Mouse (Mus musculus) limb, embryonic 11.5 days (tissue): ENCODE measurements around the gene Pgghg. TPM values are rescaled to one million over a fixed set of nuclear protein-coding genes. Genes with fewer than 3 reads are reported as not detected.
A peak's percentile ranks its signal among the peaks of the same experiment; 100 is the strongest.

Experiments used
- ATAC-seq: fragments of 200-750 bp; cut with Nextera tagmentation; 2 replicates; pipeline ENCODE4 v1.8.0; 2017; ENCODE audit warnings: low read depth; ENCODE audit not compliant: insufficient number of reproducible peaks, low FRiP score, low TSS enrichment
- DNase-seq: peaks from one replicate; pipeline ENCODE4 v3.0.0-alpha.2; 2015; ENCODE audit warnings: low spot score
- H3K27ac ChIP-seq: fragments of 300-500 bp; sonication (generic); replicated peaks from 2 replicates; pipeline ENCODE4 v1.5.1; 2014; ENCODE audit warnings: low read depth, mild to moderate bottlenecking, low read length
- H3K27me3 ChIP-seq: fragments of 300-500 bp; sonication (generic); 2 replicates; pipeline ENCODE4 v1.6.1; 2014; ENCODE audit warnings: mild to moderate bottlenecking, low read length, mixed read lengths; ENCODE audit not compliant: control insufficient read depth, insufficient read depth
- H3K36me3 ChIP-seq: fragments of 300-500 bp; sonication (generic); 2 replicates; pipeline ENCODE4 v1.6.1; 2014; ENCODE audit warnings: mild to moderate bottlenecking, low read length, moderate library complexity, mixed read lengths; ENCODE audit not compliant: control insufficient read depth, insufficient read depth
- H3K4me1 ChIP-seq: fragments of 300-500 bp; sonication (generic); 2 replicates; pipeline ENCODE4 v1.6.1; 2014; ENCODE audit warnings: low read length, mixed read lengths; ENCODE audit not compliant: control insufficient read depth, insufficient read depth
- H3K4me2 ChIP-seq: fragments of 300-500 bp; sonication (generic); 2 replicates; pipeline ENCODE4 v1.6.1; 2014; ENCODE audit warnings: low read depth, mild to moderate bottlenecking, moderate library complexity; ENCODE audit not compliant: severe bottlenecking
- H3K4me3 ChIP-seq: fragments of 300-500 bp; sonication (generic); 2 replicates; pipeline ENCODE4 v1.5.1; 2014; ENCODE audit warnings: low read depth, low read length
- H3K9ac ChIP-seq: fragments of 300-500 bp; sonication (generic); 2 replicates; pipeline ENCODE4 v1.6.1; 2014; ENCODE audit warnings: mild to moderate bottlenecking, low read length
- H3K9me3 ChIP-seq: fragments of 300-500 bp; sonication (generic); 2 replicates; pipeline ENCODE4 v1.6.1; 2016; ENCODE audit warnings: low read length; ENCODE audit not compliant: control insufficient read depth
- WGBS: fragments of 180-500 bp; shearing (Covaris S2); extraction: QIAGEN DNeasy Blood & Tissue Kit; methylation state at CpG from one replicate; pipeline ENCODE4 v1.1.7; 2014; 5-methylcytosine and 5-hydroxymethylcytosine counted together
- polyA plus RNA-seq: library from polyadenylated mRNA; unstranded; fragments of >200 nt; fragmentation: Nextera tagmentation; extraction: Ambion mirVana; gene quantifications from 2 replicates; pipeline ENCODE4 v1.2.1, GENCODE M21; 2014

The Pgghg gene
- polyA plus RNA-seq, 1 experiment from 2014 or later = 16.1 TPM

DNA sequence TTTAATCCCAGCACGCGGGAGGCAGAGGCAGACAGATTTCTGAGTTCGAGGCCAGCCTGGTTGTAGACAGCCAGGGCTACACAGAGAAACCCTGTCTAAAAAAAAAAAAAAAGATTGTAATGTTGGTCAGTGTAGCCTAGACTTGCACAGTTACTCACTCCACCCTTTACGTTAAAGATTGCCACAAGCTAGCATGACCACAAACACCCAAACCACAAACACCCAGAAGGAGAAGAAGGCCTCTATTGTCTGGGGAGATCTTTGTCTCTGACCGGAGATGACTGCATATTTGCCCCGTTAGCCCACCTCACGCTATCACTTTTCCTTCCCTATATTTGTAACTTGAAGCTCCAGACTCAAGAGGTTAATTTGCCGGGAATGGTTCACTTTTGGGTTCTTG is 40.5 kb downstream of the Pgghg start:
- no peaks in the 10 kb centered on the region for H3K36me3 ChIP-seq
- no peak for ATAC-seq

DNA sequence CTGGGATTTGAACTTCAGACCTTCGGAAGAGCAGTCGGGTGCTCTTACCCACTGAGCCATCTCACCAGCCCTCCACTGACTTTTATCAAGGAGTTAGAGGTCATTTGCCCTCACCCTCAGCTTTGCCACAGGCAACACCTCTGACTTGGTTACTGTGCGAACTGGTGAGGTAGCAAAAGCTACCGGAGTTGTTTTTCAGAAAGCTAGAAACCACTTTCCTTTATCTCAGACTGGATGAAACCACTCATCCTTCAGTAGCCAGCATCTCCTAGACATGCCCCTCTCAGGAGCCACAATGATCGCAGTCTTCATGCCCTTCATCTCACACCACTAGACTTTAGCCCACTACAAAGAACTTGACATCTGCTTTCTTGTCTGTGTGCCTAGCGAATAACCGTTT is 41.8 kb downstream of the Pgghg start:
- ATAC-seq (no peak), DNase-seq (no peak)
- Histone ChIP-seq H3K27me3 (no peaks in the 10 kb centered on the region), H3K27ac (no peak overlapping the region), H3K9ac (no peak overlapping the region), H3K9me3 (no peaks in the 10 kb centered on the region), H3K36me3 (no peaks in the 10 kb centered on the region), H3K4me2 (no peak overlapping the region), H3K4me3 (no peak overlapping the region), H3K4me1 (no peaks in the 10 kb centered on the region)
- 89% methylated on average over 7 of the region's 7 CpGs for WGBS

More for the DNA sequence above, 40.5 kb downstream of the Pgghg start:
- Histone ChIP-seq H3K9me3 (no peaks in the 10 kb centered on the region), H3K27ac (no peak overlapping the region), H3K9ac (no peak overlapping the region), H3K27me3 (no peaks in the 10 kb centered on the region), H3K4me2 (no peak overlapping the region), H3K4me1 (no peaks in the 10 kb centered on the region), H3K4me3 (no peak overlapping the region)
- DNase-seq = no peak
- WGBS = 97% methylated on average over 8 of the region's 8 CpGs

DNA sequence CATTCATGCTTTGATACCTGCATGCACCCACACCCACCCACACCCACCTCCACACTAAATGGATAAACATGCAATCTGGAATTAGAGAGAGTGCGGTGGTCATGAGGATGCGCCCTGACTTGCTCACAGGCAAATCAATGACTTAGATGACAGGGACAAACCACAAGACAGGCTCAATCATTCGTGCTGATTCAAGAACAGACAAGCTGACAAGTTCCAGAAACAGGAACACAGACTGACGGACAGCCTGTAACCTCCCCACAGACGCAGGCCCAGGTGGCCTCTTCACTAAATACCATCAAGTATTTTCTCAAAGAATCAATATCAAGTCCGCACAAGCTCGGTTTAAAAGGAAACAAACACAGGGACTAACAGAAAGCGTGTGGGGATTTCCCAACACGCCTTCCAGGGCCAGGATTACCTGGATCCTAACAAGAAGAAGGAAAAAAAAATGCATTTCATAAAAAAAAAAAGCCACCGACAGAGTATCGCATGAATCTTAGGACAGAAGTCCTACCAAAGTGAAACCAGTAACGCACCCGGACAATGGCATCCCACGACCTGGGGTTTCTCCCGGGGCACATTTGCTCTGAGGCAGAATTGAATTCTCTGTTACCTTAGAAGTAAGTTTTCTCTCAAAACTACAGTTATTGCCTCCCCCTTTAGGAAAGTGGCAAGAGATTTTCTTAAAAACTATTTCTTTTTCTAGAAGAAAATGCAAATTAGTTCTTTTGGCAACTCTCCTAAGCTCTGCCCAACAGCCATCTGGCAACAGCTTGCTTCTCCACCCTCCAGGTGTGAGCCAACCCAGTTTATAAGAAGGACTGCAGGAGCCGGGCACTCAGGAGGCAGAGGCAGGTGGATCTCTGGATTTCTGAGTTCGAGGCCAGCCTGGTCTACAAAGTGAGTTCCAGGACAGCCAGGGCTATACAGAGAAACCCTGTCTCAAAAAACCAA is 46.3 kb downstream of the Pgghg start:
- H3K4me1 ChIP-seq = peaks cover 7% of the 10 kb centered on the region
- H3K27me3 ChIP-seq = no peaks in the 10 kb centered on the region
- no peak for DNase-seq
- ATAC-seq = no peak
- WGBS = 87% methylated on average over 17 of the region's 17 CpGs
- no peak overlapping the region for H3K27ac ChIP-seq
- no peak overlapping the region for H3K9ac ChIP-seq
- H3K4me3 ChIP-seq = no peak overlapping the region
- no peak overlapping the region for H3K4me2 ChIP-seq
- H3K9me3 ChIP-seq = no peaks in the 10 kb centered on the region
- no peaks in the 10 kb centered on the region for H3K36me3 ChIP-seq

DNA sequence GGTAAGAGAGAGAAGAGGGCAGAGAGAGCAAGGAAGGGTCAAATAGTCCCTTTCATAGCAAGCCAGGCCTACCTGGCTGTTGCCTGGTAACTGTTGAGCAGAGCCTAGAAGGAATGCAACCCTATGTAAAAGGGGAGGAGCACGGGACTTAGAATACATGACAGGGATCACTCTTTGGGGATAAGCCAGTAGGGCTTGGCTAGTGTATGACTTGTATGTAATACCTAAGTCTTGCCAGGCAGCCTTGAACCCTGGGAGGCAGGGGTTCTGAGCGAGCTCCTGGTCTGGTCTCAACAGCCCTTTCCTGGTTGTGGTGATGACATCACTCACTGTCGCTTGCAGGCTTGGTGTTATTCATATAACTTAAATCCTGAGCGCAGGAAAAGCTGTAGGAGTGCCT is 47.8 kb downstream of the Pgghg start:
- Histone ChIP-seq H3K27ac (no peak overlapping the region), H3K9ac (no peak overlapping the region), H3K4me3 (no peak overlapping the region), H3K4me1 (peaks cover 7% of the 10 kb centered on the region), H3K9me3 (no peaks in the 10 kb centered on the region), H3K36me3 (no peaks in the 10 kb centered on the region), H3K27me3 (no peaks in the 10 kb centered on the region), H3K4me2 (no peak overlapping the region)
- ATAC-seq (no peak), DNase-seq (no peak)
- 83% methylated on average over 4 of the region's 4 CpGs for WGBS

DNA sequence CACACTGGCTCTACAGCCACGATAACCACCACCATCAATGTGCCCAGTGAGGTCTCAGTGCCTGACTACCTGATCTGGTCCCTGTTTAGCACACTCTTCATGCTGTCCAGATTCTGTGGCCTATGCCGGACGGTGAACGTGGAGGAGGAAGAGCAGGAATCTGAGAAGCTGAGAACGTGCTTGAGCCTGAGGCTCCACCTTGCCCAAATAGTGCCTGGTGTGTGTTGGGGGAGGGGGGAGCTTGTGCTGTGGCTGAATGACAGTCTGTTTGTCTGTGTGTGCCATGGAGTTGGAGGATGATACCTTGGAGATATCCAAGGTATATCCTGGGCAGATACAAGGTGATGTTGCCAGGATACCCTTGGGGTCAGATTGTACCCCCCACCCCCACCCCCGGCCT is 49.0 kb downstream of the Pgghg start:
- DNase-seq = no peak
- no peak overlapping the region for H3K9ac ChIP-seq
- H3K27me3 ChIP-seq = no peaks in the 10 kb centered on the region
- no peak overlapping the region for H3K4me2 ChIP-seq
- ATAC-seq = no peak
- H3K4me1 ChIP-seq = peaks cover 7% of the 10 kb centered on the region
- H3K27ac ChIP-seq = 0 out of 2 replicates have a peak overlapping the region, but pooled peaks have one; percentile 52
- H3K9me3 ChIP-seq = no peaks in the 10 kb centered on the region
- H3K36me3 ChIP-seq = no peaks in the 10 kb centered on the region
- 67% methylated on average over 6 of the region's 6 CpGs for WGBS
- H3K4me3 ChIP-seq = no peak overlapping the region

DNA sequence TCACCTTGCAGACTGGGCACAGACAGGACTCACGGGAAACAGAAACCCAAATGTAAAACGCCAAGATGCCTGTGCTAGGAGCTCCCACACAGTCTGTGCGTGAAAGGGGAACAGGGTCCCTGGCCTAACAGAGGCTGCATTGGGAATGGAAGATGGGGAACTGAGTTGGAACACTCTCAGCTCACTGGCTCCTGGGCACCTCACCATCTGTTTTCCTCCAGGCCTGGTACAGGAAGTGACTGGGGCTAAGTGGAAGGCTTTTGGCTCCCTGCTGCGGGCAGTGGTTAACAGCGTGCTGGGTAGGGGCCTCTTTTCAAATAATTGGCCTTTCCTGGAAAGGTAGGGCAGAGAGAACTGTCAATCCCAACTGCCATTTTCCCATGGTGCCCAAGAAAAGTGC is 49.4 kb downstream of the Pgghg start:
- 61% methylated on average over 5 of the region's 5 CpGs for WGBS
- peaks cover 7% of the 10 kb centered on the region for H3K4me1 ChIP-seq
- no peak overlapping the region for H3K4me2 ChIP-seq
- DNase-seq = no peak
- H3K4me3 ChIP-seq = no peak overlapping the region
- no peaks in the 10 kb centered on the region for H3K27me3 ChIP-seq
- no peaks in the 10 kb centered on the region for H3K9me3 ChIP-seq
- no peaks in the 10 kb centered on the region for H3K36me3 ChIP-seq
- ATAC-seq = no peak
- H3K9ac ChIP-seq = 0 out of 2 replicates have a peak overlapping the region, but pooled peaks have one; percentile 30
- H3K27ac ChIP-seq = 0 out of 2 replicates have a peak overlapping the region, but pooled peaks have one; percentile 52

DNA sequence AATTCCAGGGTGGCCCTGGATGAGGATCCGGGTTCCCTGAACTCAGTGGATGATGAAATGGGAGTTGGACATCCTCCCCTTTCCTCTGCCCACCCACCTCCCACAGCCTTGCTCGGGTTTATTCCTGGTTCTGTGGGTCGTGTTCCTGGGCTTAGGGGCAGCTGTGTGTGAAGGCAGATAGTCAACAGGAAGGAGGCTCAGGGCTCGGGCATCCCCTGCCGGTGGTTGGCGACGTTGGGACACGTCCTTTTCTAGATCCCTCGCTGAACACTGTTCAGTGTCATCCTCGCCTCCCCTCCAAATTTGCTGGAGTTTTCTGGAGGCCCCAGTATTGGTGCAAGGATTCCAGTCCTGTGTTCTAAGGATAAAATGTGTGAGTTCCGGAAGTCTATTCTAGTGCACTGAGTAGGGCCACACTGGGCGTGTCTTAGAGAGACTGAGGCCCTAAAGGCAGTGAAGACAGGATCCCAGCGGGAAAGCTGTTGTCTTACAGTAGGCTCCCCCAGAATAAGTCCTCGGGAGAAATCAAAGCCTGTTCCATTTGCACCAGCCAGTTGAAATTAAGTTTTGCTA is 50.0 kb downstream of the Pgghg start:
- peaks cover 7% of the 10 kb centered on the region for H3K4me1 ChIP-seq
- no peaks in the 10 kb centered on the region for H3K27me3 ChIP-seq
- no peak overlapping the region for H3K27ac ChIP-seq
- WGBS = 91% methylated on average over 14 of the region's 14 CpGs
- H3K4me3 ChIP-seq = no peak overlapping the region
- no peak overlapping the region for H3K9ac ChIP-seq
- DNase-seq (no peak), ATAC-seq (no peak)
- no peaks in the 10 kb centered on the region for H3K36me3 ChIP-seq
- no peaks in the 10 kb centered on the region for H3K9me3 ChIP-seq
- H3K4me2 ChIP-seq = no peak overlapping the region
